Mouse (Mus musculus): ENCODE results near the gene Pacs2.

Pacs2 gene

GRCm38 (mm10) chr12:113114856-113115538 is 100.7 kb downstream of the Pacs2 start:
- DNase-seq (ENCODE audit: low read depth in 1 of 2, low spot score in 2 of 2) = no peak

GRCm38 (mm10) chr12:113119516-113120410 is 105.5 kb downstream of the Pacs2 start:
- DNase-seq (ENCODE audit: low read depth in 1 of 2, low spot score in 2 of 2) = peak in 1 of 2 experiments; percentile 65
